Mouse (Mus musculus) lung, postnatal 0 days (tissue): ENCODE measurements at regions not wholly inside any gene's neighbourhood (a gene's known extent, or its start where the extent isn't known, plus 50 kb on each side); places are given as distances from the start of the nearest gene placed in this dataset.

Source experiments
- CTCF ChIP-seq: IDR thresholded peaks from 2 replicates; pipeline ENCODE4 v1.5.1; 2016; ENCODE audit warnings: antibody characterized with exemption, mild to moderate bottlenecking
- EP300 ChIP-seq: IDR thresholded peaks from 2 replicates; pipeline ENCODE4 v1.6.1; 2016; ENCODE audit warnings: antibody characterized with exemption, mild to moderate bottlenecking, control low read depth

- no peak for TF ChIP-seq CTCF
- no peak; the same call in 1 of the 2 replicates for TF ChIP-seq EP300
Measured at GRCm38 (mm10) chr11:91065365-91065764, 377.2 kb upstream of the Tom1l1 start.
